Mouse (Mus musculus) embryonic facial prominence, embryonic 11.5 days (tissue): ENCODE data around the gene Cmc2. TPM values are rescaled to one million over a fixed set of nuclear protein-coding genes. Genes with fewer than 3 reads are reported as not detected.
A peak's percentile ranks its signal among the peaks of the same experiment; 100 is the strongest.

Experiments used
- ATAC-seq: fragments of 200-750 bp; cut with Nextera tagmentation; replicated peaks from 2 replicates; pipeline ENCODE4 v1.8.0; 2017; ENCODE audit warnings: low read depth; ENCODE audit not compliant: insufficient number of reproducible peaks, low FRiP score, low TSS enrichment
- DNase-seq: peaks from one replicate; pipeline ENCODE4 v3.0.0-alpha.2; 2015; ENCODE audit warnings: low spot score
- H3K27ac ChIP-seq: fragments of 300-500 bp; sonication (generic); replicated peaks from 2 replicates; pipeline ENCODE4 v1.5.1; 2014; ENCODE audit warnings: mild to moderate bottlenecking, low read depth, low read length, control low read depth
- H3K27me3 ChIP-seq: fragments of 300-500 bp; sonication (generic); 2 replicates; pipeline ENCODE4 v1.6.1; 2014; ENCODE audit warnings: mild to moderate bottlenecking, low read length, moderate library complexity, mixed read lengths; ENCODE audit not compliant: control insufficient read depth, insufficient read depth
- H3K36me3 ChIP-seq: fragments of 300-500 bp; sonication (generic); replicated peaks from 2 replicates; pipeline ENCODE4 v1.6.1; 2014; ENCODE audit warnings: low read depth, mild to moderate bottlenecking, low read length, moderate library complexity, mixed read lengths; ENCODE audit not compliant: control insufficient read depth, insufficient read depth
- H3K4me1 ChIP-seq: fragments of 300-500 bp; sonication (generic); 2 replicates; pipeline ENCODE4 v1.6.1; 2014; ENCODE audit warnings: low read length, mixed read lengths; ENCODE audit not compliant: control insufficient read depth, insufficient read depth
- H3K4me2 ChIP-seq: fragments of 300-500 bp; sonication (generic); 2 replicates; pipeline ENCODE4 v1.6.1; 2014; ENCODE audit warnings: low read depth, mild to moderate bottlenecking, control low read depth, low read length, moderate library complexity
- H3K4me3 ChIP-seq: fragments of 300-500 bp; sonication (generic); 2 replicates; pipeline ENCODE4 v1.5.1; 2014; ENCODE audit warnings: low read depth, low read length, control low read depth
- H3K9ac ChIP-seq: fragments of 300-500 bp; sonication (generic); replicated peaks from 2 replicates; pipeline ENCODE4 v1.6.1; 2014; ENCODE audit warnings: mild to moderate bottlenecking, control low read depth, low read length
- H3K9me3 ChIP-seq: fragments of 300-500 bp; sonication (generic); replicated peaks from 2 replicates; pipeline ENCODE4 v1.6.1; 2016; ENCODE audit warnings: mild to moderate bottlenecking, low read length, inconsistent platforms, mixed read lengths; ENCODE audit not compliant: control insufficient read depth
- WGBS: fragments of 180-500 bp; shearing (Covaris S2); extraction: QIAGEN DNeasy Blood & Tissue Kit; methylation state at CpG from one replicate; pipeline ENCODE4 v1.1.7; 2014; 5-methylcytosine and 5-hydroxymethylcytosine counted together
- polyA plus RNA-seq: library from polyadenylated mRNA; unstranded; fragments of >200 nt; fragmentation: Nextera tagmentation; extraction: Ambion mirVana; gene quantifications from 2 replicates; pipeline ENCODE4 v1.2.1, GENCODE M21; 2014

Cmc2 gene
- polyA plus RNA-seq, 1 experiment from 2014 or later = 92.2 TPM

- Histone ChIP-seq H3K4me3 (no peak overlapping the region), H3K9ac (no peak overlapping the region), H3K4me2 (no peak overlapping the region), H3K4me1 (no peaks in the 10 kb centered on the region), H3K36me3 (no peaks in the 10 kb centered on the region), H3K9me3 (no peaks in the 10 kb centered on the region), H3K27me3 (no peaks in the 10 kb centered on the region), H3K27ac (no peak overlapping the region)
- DNase-seq (no peak), ATAC-seq (no peak)
- 88% methylated on average over 21 of the region's 21 CpGs for WGBS
These were observed 25.1 kb upstream of the Cmc2 start for GRCm38 (mm10) chr8:116946268-116946838.

GRCm38 (mm10) chr8:116945169-116945910 is 24.1 kb upstream of the Cmc2 start:
- Histone ChIP-seq H3K36me3 (no peaks in the 10 kb centered on the region), H3K9me3 (no peaks in the 10 kb centered on the region), H3K4me2 (no peak overlapping the region), H3K27me3 (no peaks in the 10 kb centered on the region), H3K4me3 (no peak overlapping the region), H3K27ac (no peak overlapping the region), H3K4me1 (no peaks in the 10 kb centered on the region), H3K9ac (no peak overlapping the region)
- 78% methylated on average over 9 of the region's 9 CpGs for WGBS
- no peak for DNase-seq
- ATAC-seq = no peak

DNA sequence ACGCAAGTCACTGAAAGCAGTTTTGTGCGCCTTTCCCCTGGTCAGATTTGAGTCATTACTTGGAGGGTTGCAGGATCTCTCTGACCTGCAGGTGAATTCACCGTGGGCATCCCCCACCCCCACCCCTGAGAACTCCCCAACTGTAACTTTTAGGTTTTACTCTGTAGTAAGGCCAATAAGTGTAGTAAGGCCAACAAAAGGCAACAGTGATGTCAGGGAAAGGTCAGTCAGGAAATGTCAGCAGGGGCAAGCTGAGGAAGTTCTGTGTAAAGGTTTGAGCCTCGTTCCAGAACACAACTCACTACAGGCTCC is 23.1 kb upstream of the Cmc2 start:
- no peak for ATAC-seq
- H3K9me3 ChIP-seq = no peaks in the 10 kb centered on the region
- H3K27me3 ChIP-seq = no peaks in the 10 kb centered on the region
- H3K4me2 ChIP-seq = peak overlapping the region; percentile 90
- H3K9ac ChIP-seq = peak overlapping the region; percentile 82
- no peaks in the 10 kb centered on the region for H3K4me1 ChIP-seq
- DNase-seq = no peak
- no peak overlapping the region for H3K27ac ChIP-seq
- WGBS = 14% methylated on average over 4 of the region's 4 CpGs
- H3K4me3 ChIP-seq = peak overlapping the region; percentile 97
- no peaks in the 10 kb centered on the region for H3K36me3 ChIP-seq

GRCm38 (mm10) chr8:116943555-116944384 is 22.5 kb upstream of the Cmc2 start:
- peak overlapping the region; percentile 82 for H3K9ac ChIP-seq
- no peaks in the 10 kb centered on the region for H3K9me3 ChIP-seq
- no peaks in the 10 kb centered on the region for H3K4me1 ChIP-seq
- H3K36me3 ChIP-seq = no peaks in the 10 kb centered on the region
- H3K4me2 ChIP-seq = peak overlapping the region; percentile 90
- no peaks in the 10 kb centered on the region for H3K27me3 ChIP-seq
- ATAC-seq (peak; percentile 63; the same call in 1 of the 2 replicates), DNase-seq (peak; percentile 17)
- H3K27ac ChIP-seq = no peak overlapping the region
- 2% methylated on average over 59 of the region's 62 CpGs for WGBS
- H3K4me3 ChIP-seq = peak overlapping the region; percentile 97

GRCm38 (mm10) chr8:116943161-116943554 is 21.9 kb upstream of the Cmc2 start, which contains the start of gene Atmin:
Gene Atmin (plus strand): TSS chr8:116943393.
- ATAC-seq (peak; percentile 74), DNase-seq (peak; percentile 93)
- no peaks in the 10 kb centered on the region for H3K27me3 ChIP-seq
- H3K4me1 ChIP-seq = no peaks in the 10 kb centered on the region
- no peaks in the 10 kb centered on the region for H3K9me3 ChIP-seq
- peak within 1 kb of the TSS; percentile 97 for H3K4me3 ChIP-seq
- peak within 1 kb of the TSS; percentile 90 for H3K4me2 ChIP-seq
- WGBS = under 1% methylated on average over 38 of the region's 46 CpGs
- peak within 1 kb of the TSS; percentile 82 for H3K9ac ChIP-seq
- no peak within 1 kb of the TSS for H3K27ac ChIP-seq
- H3K36me3 ChIP-seq = no peaks in the 10 kb centered on the region

GRCm38 (mm10) chr8:116942284-116943058 is 21.2 kb upstream of the Cmc2 start:
- 77% methylated on average over 12 of the region's 12 CpGs for WGBS
- H3K4me1 ChIP-seq = no peaks in the 10 kb centered on the region
- no peak overlapping the region for H3K27ac ChIP-seq
- H3K27me3 ChIP-seq = no peaks in the 10 kb centered on the region
- H3K4me2 ChIP-seq = no peak overlapping the region
- ATAC-seq (no peak), DNase-seq (no peak)
- no peak overlapping the region for H3K4me3 ChIP-seq
- H3K9me3 ChIP-seq = no peaks in the 10 kb centered on the region
- no peaks in the 10 kb centered on the region; the same call in 1 of the 2 replicates for H3K36me3 ChIP-seq
- no peak overlapping the region for H3K9ac ChIP-seq

DNA sequence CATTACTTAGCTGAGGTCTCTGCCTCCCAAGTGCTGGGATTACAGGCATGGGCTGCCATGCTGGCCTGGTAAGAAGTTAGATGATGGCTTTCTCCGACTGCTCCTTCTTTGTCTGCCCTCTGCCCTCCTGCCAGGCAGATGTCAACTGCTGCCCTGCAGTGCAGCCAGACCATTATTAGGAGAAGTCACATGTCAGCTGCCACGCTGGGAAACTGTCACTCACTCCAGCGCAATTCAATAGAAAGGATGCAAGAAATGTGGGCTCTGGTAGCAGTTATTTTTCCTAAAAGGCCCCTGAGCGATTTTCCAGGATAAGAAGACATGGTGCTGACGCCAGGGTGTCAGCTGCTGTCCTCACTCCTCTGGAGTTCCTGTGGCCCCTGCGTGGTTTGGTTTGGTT is 14.3 kb upstream of the Cmc2 start:
- Histone ChIP-seq H3K4me2 (no peak overlapping the region), H3K9ac (no peak overlapping the region), H3K9me3 (no peaks in the 10 kb centered on the region), H3K27ac (no peak overlapping the region), H3K4me3 (no peak overlapping the region), H3K27me3 (no peaks in the 10 kb centered on the region), H3K36me3 (peaks cover 3% of the 10 kb centered on the region), H3K4me1 (no peaks in the 10 kb centered on the region)
- WGBS = 71% methylated on average over 6 of the region's 6 CpGs
- no peak for DNase-seq
- no peak for ATAC-seq
